Mouse (Mus musculus) kidney, adult 2 months (tissue): ENCODE measurements around the gene Synpr.

Experiments
- CTCF ChIP-seq: fragments of 200-500 bp; conservative IDR thresholded peaks from 2 replicates; pipeline ENCODE4 v1.5.1; 2011; ENCODE audit warnings: low read depth, mild to moderate bottlenecking, control low read depth, low read length, moderate library complexity, mixed read lengths; ENCODE audit not compliant: insufficient read depth, insufficient read length
- POLR2A ChIP-seq: fragments of 200-500 bp; IDR thresholded peaks from one replicate; pipeline ENCODE4 v1.6.1; 2011; ENCODE audit warnings: low read depth, low read length, control low read depth

GRCm38 (mm10) chr14:13649865-13650264 lies 365.3 kb downstream of the Synpr start:
- TF ChIP-seq CTCF (no peak), POLR2A (no peak)
